Mouse (Mus musculus): ENCODE measurements around the gene Vmn2r99.

Gene Vmn2r99

GRCm38 (mm10) chr17:19361649-19362048 lies at the start of gene Vmn2r99:
Vmn2r99 (plus strand) TSS chr17:19361949.
- no peak for DNase-seq (ENCODE audit: low read depth, low spot score)

- DNase-seq (ENCODE audit: low read depth, low spot score): no peak
Observed at GRCm38 (mm10) chr17:19437623-19438022, 75.9 kb downstream of the Vmn2r99 start.

GRCm38 (mm10) chr17:19444932-19445331 lies 83.2 kb downstream of the Vmn2r99 start:
- no peak for DNase-seq (ENCODE audit: low read depth, low spot score)
